Mouse (Mus musculus): Measurements from ENCODE around the gene Mrpl18.

DNA sequence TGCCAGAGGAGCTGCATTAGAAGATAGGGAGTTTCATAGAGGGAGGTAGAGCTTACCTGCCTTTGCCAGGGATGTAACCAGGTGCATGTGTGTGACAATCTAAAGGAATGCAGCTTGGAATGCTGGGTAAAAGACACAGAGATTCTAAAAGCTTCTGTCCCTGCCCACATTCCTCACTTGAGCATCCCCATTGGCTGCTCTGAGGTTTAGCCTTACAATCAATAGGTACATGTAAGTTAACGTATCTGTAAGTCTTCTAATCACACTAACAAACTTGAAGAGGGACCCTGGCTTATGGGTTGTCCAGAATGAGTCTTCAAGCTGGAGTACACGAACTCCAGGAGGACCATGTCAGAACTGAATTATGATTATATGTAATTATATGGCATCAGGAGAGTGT is 48.1 kb downstream of the Mrpl18 start, which contains the start of gene Mas1:
- TF ChIP-seq CTCF (IDR thresholded peaks at IDR 0.05; ENCODE audit: control insufficient read depth, insufficient read depth, insufficient replicate concordance, low read depth, low read length), result no peak
- TF ChIP-seq POLR2A (IDR thresholded peaks at IDR 0.05; ENCODE audit: control insufficient read depth, low read depth, low read length), result no peak

All from testis, adult 2 months (tissue).